Mouse (Mus musculus): ENCODE data around the gene Olfr430.
"Not testable (repeated sequence)": the region's sequence is repeated elsewhere in the genome, so short reads cannot be mapped to it uniquely, and the experiment has no call there.

The Olfr430 gene

GRCm38 (mm10) chr1:174066305-174066704 lies at the start of gene Olfr430:
Gene Olfr430 (plus strand): TSS chr1:174066605.
- DNase-seq (ENCODE audit: low read depth), result no peak

DNA sequence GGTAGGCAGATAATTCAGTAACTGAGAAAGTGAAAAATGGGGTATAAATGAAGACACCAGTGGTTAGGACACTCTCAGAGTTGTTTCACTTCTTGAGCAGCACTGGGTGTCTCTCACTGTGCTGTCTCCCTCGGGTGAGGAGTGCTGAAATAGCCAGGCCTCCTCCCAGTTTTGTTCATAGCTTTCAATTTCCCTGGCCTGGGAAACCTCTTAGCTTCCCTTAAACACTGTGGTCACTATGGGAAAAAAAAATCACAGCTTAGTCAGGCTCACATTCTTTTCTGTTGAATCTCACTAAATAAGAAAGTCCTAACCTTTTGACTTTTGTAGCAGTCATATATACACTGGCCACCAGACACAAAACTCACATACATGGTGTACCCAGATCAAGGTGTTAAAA lies 34.7 kb upstream of the Olfr430 start, which contains the start of gene Ifi205:
Gene Ifi205, minus strand, starts transcription at position 113 of the 400 bp plus-strand sequence.
- no peak for DNase-seq (ENCODE audit: low read depth)

GRCm38 (mm10) chr1:174035841-174036240 lies 30.6 kb upstream of the Olfr430 start:
- DNase-seq (ENCODE audit: low read depth), result no peak

GRCm38 (mm10) chr1:174038480-174038879 lies 27.9 kb upstream of the Olfr430 start:
- no peak for DNase-seq (ENCODE audit: low read depth)

- peak; percentile 77 for DNase-seq (ENCODE audit: low read depth)
Observed at GRCm38 (mm10) chr1:174040523-174041177, 25.8 kb upstream of the Olfr430 start, which contains the start of gene Olfr433. Gene Olfr433 (plus strand): TSS chr1:174040705.

DNA sequence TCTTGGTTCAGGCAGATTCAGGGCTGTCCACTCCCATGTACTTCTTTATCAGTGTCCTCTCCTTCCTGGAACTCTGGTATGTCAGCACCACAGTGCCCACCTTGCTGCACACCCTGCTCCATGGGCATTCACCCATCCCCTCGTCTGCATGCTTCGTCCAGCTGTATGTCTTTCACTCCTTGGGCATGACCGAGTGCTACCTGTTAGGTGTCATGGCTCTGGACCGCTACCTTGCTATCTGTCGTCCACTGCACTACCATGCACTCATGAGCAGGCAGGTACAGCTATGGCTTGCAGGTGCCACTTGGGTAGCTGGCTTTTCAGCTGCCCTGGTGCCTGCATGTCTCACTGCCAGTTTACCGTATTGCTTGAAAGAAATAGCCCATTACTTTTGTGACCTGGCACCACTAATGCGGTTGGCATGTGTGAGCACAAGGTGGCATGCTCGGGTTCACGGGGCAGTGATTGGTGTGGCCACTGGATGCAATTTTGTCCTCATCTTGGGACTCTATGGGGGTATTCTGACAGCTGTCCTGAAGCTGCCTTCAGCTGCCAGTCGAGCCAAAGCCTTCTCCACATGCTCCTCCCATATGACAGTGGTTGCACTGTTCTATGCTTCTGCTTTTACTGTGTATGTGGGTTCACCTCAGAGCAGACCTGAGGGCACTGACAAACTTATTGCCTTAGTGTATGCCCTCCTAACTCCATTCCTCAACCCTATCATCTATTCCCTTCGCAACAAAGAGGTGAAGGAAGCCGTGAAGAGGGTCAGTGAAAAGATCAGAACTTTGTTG lies 24.1 kb upstream of the Olfr430 start:
- not testable (repeated sequence) for DNase-seq (ENCODE audit: low read depth)

DNA sequence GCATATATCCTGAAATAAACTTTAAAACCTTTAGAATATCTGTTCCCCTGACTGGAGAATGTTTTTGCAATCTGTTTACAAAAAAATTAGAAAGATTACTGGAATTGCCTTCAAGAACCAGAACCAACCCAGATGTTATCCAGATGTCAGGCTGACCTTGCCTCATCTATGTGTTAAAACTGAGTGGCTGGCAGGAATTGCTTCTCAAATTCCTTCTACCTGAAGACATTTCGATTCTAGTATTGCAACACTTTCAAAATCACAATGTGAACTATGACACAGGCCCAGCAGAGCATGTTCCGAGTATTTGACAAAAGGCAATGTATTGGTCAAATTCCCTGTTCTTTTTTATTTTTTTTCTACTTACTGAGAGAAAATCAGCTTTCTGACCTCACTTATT lies 22.0 kb upstream of the Olfr430 start:
- no peak for DNase-seq (ENCODE audit: low read depth)

DNA sequence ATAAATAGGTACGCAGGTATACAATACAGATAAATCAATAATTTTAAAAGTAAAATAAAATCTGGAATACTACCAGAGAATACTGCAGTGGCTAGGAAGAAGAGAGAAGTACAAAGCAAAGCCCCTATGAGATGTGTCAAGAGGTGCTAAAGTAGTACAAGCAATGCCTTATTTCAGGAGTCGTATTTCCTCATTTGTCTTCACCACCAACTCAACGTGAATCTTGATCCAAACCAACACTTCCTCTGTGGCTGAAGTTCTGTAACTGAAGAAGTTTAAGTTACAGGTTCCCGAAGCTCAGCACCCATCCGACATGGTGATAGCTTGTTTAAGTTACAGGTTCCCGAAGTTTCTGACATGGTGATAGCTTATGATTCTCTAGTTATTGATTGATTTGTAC lies 18.2 kb upstream of the Olfr430 start:
- not testable (repeated sequence) for DNase-seq (ENCODE audit: low read depth)

DNA sequence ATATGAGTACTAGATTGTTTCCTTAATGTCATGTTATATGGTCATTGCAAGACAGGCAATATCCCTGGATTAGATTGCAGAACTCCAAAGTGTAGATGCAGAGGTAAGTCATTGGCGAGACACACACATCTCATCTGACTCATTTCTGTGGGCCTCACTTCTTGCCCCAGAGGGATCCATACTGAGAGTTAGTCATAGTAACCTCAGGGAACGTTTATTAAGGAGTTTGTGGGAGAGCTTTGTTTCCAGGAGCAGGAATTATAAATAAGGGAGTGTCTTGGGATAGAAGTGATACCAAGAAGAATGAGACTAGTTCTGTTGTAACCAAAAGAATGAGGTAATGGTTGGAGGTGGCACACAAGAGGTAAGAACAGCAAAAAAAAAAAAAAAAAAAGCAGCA lies 17.5 kb upstream of the Olfr430 start, which contains the start of gene Olfr432:
Gene Olfr432, plus strand, starts transcription at position 313 of the 400 bp plus-strand sequence.
- no peak for DNase-seq (ENCODE audit: low read depth)

- DNase-seq (ENCODE audit: low read depth), result not testable (repeated sequence)
Observed at GRCm38 (mm10) chr1:174049357-174049756, 17.0 kb upstream of the Olfr430 start.

DNA sequence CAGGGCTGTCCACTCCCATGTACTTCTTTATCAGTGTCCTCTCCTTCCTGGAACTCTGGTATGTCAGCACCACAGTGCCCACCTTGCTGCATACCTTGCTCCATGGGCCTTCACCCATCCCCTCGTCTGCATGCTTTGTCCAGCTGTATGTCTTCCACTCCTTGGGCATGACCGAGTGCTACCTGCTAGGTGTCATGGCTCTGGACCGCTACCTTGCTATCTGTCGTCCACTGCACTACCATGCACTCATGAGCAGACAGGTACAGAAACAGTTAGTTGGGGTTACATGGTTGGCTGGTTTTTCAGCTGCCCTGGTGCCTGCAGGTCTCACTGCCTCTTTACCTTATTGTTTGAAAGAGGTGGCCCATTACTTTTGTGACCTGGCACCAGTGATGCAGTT lies 15.9 kb upstream of the Olfr430 start:
- DNase-seq (ENCODE audit: low read depth), result no peak

DNA sequence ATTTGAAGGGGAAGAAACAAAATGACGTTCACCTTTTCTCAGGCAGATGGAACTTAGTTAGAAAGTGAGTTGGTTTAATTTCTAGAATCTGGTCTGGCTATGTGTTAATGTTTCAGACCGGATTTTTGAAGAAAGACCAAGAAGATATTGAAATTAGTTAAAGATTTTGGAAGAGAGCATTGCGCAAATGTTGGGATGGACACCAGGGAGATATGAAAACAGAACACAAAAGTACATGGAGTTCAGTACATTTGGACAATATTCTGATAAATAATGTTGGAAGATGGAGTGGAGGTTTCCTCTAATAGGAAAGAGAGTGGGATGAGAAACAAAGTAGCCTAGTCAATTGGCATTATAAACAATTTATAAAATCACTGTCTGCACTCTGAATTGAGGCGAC lies 14.9 kb upstream of the Olfr430 start:
- DNase-seq (ENCODE audit: low read depth), result no peak

DNA sequence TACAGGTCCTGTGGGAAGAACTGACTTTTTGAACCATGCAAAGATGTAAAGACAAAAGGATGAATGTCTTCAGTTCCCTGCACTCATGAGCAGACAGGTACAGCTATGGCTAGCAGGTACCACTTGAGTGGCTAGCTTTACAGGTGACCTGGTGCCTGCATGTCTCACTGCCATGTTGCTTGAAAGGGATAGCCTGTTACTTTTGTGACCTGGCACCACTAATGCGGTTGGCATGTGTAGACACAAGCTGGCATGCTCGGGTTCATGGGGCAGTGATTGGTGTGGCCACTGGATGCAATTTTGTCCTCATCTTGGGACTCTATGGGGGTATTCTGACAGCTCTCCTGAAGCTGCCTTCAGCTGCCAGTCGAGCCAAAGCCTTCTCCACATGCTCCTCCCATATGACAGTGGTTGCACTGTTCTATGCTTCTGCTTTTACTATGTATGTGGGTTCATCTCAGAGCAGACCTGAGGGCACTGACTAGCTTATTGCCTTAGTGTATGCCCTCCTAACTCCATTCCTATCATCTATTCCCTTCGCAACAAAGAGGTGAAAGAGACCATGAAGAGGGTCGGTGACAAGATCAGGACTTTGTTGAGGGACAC lies 14.4 kb upstream of the Olfr430 start:
- DNase-seq (ENCODE audit: low read depth), result no peak

GRCm38 (mm10) chr1:174052981-174053380 lies 13.4 kb upstream of the Olfr430 start:
- no peak for DNase-seq (ENCODE audit: low read depth)

DNA sequence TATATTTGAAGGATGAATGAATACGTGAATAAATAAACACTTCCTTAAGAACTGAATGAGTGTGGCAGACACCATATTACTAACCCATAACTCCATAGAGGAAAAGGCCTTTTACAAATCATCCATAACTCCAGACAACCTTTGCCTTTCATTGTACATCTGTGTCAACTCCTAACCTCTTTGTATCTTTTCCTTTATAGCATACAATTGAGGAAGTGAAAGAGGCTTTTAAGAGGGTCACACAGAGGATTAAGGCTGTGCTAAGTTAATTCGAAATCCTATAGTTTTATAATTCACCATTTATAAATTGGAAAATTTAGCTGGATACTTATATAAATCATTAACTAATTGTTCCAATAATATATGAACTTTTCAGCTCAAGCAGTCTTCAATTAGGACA lies 11.2 kb upstream of the Olfr430 start:
- DNase-seq (ENCODE audit: low read depth), result no peak

DNA sequence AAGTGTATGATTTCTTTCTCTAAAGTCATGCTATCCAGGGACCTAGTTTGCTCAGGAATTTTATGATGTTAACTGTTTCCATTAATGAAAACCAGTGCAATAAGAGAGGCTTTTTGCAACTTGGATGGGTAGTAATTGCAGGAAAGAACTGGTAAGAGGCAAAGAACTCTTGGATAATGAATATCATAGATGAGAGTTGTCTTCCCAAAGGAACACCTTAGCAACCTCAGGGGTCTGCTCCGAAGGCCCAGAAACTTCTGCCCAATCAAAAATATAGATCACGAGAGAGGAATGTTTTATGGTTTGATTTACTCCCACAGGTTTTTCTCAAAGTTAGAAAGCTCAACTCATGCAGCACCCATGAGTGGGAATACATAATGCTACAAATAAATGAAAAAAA lies 17.6 kb downstream of the Olfr430 start, which contains the start of gene Olfr429:
Gene Olfr429, plus strand, starts transcription at position 301 of the 400 bp plus-strand sequence.
- no peak for DNase-seq (ENCODE audit: low read depth)

GRCm38 (mm10) chr1:174096591-174096990 lies 30.2 kb downstream of the Olfr430 start, which contains the start of gene Olfr427:
Gene Olfr427 (plus strand): TSS chr1:174096891.
- DNase-seq (ENCODE audit: low read depth), result no peak

- peak; percentile 26 for DNase-seq (ENCODE audit: low read depth)
Observed at GRCm38 (mm10) chr1:174103735-174104134, 37.3 kb downstream of the Olfr430 start.

DNA sequence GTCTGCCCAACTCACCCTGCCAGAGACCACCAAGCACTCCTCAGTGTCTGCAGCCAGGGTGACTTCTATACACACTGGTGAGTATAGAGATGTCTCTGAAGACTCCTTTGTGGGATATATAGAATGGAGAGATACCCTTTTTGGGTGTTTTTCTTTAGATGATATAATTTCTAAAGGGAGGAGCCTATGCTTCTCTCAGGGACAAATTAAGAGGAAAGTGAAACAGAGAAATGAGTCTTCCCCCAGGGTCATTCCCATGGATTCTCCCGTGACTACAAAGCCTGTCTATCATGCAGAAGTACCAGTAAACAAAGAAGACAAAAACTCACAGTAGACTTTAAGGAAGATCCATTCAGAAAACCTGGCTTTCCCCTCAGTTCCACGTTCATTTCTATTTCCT lies 54.7 kb downstream of the Olfr430 start, which contains the start of gene Olfr231:
Gene Olfr231, minus strand, starts transcription at position 101 of the 400 bp plus-strand sequence.
- DNase-seq (ENCODE audit: low read depth), result no peak
